Mouse (Mus musculus): Measurements from ENCODE around the gene Fgf4.

Gene Fgf4

DNA sequence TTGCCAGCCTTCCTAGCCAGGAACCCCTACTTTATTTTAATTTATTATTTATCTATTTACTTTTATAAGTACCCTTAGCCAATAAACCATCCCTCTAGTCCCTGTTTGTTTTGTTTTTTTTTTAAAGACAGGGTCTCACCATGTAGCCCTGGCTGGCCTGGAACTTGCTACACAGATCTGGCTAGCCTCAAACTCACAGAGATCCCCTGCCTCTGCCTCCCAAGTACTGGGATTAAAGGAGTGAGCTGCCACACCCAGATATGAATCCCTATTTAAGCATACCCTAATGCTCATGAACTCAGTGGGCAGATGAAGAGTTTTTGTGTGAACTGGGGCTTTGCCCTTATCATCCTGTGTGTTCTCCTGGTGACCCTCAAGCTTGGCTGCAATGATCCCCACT lies at the start of gene Fgf4:
Gene Fgf4, plus strand, starts transcription at position 301 of the 400 bp plus-strand sequence.
- no peak for DNase-seq

GRCm38 (mm10) chr7:144798471-144798870 lies 48.7 kb upstream of the Fgf4 start:
- no peak for DNase-seq

GRCm38 (mm10) chr7:144807036-144807435 lies 40.1 kb upstream of the Fgf4 start:
- DNase-seq = no peak

GRCm38 (mm10) chr7:144807976-144808577 lies 39.1 kb upstream of the Fgf4 start:
- no peak for DNase-seq

GRCm38 (mm10) chr7:144811521-144811920 lies 35.6 kb upstream of the Fgf4 start:
- DNase-seq = no peak

DNA sequence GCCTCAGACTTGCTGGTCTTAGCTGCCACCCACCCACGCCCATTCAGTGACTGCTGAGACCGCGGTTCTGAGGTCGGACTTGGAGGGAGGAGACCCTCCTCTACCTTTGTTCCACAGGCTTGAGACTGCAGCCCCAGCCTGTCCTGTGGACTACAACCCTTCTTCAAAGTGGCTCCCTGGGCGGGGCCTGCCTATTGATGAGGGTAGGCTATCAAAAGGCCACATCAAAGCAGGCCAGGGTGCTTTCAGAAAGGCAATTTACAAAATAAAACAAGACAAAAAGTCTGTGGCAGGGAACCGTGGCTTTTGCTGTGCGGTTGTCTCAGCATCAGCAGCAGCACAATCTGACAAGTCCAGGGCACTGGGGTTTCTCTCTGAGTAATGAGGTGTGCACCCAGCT lies 25.3 kb upstream of the Fgf4 start:
- DNase-seq = no peak

DNA sequence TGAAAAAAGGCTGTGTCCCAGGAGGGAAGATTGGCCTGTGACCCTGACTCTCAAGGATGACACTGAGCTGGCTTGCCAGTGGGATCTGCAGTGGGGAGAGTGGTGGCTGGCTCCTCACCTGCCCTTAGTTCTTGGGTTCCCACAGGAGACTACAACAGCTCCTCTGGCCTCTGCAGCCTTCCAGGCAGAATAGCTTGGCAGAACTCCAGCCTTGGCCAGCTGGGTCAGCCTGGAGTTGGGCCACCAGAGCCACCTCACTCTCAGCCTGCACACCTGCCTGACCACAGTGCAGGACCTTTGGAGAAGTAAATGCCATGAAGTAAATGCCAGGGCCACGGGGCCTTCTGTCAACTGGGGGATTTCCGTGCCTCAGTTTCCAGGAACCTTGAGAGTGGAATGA lies 23.2 kb upstream of the Fgf4 start:
- no peak for DNase-seq

DNA sequence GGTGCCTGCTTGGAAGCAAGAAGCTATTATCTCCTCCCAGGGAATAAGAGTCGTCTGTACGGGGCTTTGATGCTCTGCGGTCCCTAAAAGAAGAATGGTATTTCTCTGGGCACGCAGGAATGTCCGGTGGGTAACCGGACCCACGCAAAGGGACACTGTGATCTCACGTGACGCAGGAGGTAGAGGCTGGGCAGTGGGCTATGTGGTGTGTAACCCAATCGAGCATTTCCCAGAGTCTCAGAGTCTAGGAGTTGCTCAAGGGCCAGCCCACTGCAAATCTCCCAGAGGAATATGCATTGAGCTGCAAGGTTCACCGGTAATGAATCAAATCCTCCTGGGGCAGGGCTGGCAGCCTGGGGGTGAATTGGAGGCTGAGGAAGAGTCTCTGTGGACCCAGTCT lies 18.8 kb upstream of the Fgf4 start:
- DNase-seq = no peak

DNA sequence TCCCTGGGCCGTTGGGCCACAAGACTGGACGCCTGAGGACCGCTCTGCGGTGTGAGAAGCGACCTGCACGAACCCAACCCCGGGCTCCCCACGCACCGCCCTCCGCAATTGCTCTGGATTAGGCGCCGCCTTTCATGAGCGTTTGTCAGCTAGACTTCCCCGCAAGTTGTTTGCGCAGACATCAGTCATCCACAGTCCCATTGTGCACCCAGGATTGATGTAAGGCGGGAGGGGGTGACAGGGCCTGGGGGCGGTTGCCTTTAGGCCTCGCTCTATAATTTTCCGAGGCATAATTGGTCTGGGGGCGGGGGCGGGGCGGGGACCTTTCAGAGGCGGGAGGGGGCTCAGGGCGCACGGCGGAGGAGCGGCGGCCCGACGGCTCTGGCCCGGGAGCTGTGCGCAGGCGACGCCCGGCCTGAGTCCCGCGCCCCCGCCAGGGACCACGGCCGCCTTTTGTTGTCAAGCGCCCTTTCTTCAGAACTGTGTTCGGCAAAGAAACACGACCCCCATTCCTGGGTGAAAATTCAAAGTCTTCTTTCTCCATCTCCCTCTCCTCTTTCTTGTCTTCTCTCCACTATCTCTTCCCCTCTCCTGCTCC lies 9.2 kb upstream of the Fgf4 start, which contains the start of gene Fgf3:
Gene Fgf3, plus strand, starts transcription at position 193 of the 598 bp plus-strand sequence.
- no peak for DNase-seq

GRCm38 (mm10) chr7:144838522-144839503 lies 8.4 kb upstream of the Fgf4 start:
- no peak for DNase-seq

DNA sequence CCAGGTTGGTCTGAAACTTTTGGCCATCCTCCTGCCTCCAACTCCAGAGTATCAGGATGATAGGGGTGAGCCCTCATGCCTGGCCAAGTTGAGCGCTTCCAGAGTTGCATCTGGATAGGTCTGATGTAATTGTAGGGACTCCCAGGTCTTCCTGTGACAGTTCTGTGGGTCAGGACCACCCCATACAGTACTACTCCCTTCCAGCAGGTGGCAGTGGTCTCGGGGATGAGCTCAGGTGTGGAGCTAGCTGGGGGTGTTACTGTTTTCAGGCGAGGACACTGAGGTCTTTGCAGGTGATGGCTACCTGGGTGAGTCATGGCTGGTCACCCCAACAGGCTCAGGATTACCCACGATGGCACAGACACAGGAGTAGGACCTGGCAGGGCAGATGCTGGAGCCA lies 1.0 kb upstream of the Fgf4 start:
- peak; percentile 14 to 25 for DNase-seq

GRCm38 (mm10) chr7:144851321-144851720 lies 4.2 kb downstream of the Fgf4 start:
- DNase-seq = no peak

GRCm38 (mm10) chr7:144854966-144855365 lies 7.8 kb downstream of the Fgf4 start:
- no peak for DNase-seq

GRCm38 (mm10) chr7:144857158-144857557 lies 10.0 kb downstream of the Fgf4 start:
- DNase-seq = no peak

GRCm38 (mm10) chr7:144857826-144858342 lies 10.7 kb downstream of the Fgf4 start:
- DNase-seq = no peak

DNA sequence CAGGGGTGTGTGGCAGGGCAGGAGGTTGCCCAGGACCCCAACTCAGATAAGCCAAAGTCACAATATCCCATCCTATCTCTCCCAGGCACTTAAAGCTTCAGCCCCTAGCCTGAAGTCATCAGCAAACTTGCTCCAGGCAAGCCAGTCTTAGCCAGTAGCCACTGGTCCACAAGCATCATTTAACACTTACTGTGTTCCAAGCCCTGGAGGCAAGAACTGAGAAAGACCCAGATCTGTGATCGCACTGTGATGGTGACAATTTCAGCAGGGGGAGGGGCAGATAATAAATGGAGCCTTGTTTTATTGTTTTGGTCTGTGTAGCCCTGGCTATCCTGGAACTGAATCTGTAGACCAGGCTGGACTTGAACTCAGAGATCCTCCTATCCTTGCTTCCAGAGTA lies 11.5 kb downstream of the Fgf4 start:
- DNase-seq = no peak

DNA sequence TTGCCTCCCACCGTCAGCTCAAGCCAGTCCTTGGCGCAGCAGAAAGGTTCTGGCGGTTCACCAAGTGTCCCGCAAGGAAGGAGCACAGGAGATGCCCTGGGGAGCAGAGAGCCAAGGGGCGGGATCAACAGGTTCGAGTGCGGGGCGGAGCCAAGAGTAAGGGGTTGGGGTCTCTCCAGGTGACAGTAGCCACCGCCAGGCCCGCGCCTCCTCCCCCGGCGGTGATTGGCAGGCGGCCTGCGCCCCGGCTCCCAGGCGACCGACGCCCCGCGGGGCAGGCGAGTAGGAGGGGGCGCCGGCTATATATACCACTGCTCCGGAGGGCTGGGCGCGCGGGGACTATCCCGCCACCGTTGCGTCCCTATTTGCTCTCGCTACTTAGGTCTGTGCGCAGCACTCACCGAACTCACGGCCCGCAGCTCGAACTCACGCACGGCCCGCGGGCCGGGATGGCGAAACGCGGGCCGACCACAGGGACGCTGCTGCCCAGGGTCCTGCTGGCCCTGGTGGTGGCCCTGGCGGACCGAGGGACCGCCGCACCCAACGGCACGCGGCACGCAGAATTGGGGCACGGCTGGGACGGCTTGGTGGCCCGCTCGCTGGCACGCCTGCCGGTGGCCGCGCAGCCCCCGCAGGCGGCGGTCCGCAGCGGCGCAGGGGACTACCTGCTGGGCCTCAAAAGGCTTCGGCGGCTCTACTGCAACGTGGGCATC lies 14.0 kb downstream of the Fgf4 start:
- DNase-seq = peak in 1 of 2 experiments; percentile 1

GRCm38 (mm10) chr7:144861769-144862070 lies 14.6 kb downstream of the Fgf4 start:
- no peak for DNase-seq

DNA sequence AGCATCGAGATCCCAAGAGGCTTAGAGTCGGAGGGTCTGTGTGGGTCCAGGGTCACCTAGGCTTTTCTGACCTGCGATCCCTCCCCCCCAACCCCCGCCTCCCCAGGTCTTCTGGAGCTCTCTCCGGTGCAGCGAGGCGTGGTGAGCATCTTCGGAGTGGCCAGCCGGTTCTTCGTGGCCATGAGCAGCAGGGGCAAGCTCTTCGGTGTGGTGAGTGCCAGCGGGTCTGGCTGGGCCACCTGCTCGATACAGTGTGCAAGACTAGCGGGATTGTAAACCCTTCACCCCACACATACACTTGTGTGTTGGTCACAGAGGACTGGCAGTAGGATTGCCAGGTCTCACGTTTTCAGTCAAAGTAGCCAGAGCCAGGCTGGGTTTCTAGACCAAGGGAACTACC lies 15.0 kb downstream of the Fgf4 start:
- no peak for DNase-seq

DNA sequence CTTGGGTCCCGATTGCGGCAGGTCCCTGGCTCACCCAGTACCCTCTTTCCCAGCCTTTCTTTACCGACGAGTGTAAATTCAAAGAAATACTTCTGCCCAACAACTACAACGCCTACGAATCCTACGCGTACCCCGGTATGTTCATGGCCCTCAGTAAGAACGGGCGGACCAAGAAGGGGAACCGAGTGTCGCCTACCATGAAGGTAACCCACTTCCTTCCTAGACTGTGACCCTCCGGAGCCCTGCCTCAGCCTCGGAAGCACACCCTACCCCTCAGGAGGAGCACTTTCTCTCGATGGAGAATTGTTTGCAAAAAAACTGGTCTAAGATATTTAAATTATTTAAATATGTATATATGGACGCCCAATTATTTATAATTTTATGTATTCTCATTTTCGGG lies 15.5 kb downstream of the Fgf4 start:
- DNase-seq = no peak

- no peak for DNase-seq
Observed at GRCm38 (mm10) chr7:144863196-144863595, 16.0 kb downstream of the Fgf4 start.

GRCm38 (mm10) chr7:144864160-144864670 lies 17.0 kb downstream of the Fgf4 start:
- DNase-seq = no peak

DNA sequence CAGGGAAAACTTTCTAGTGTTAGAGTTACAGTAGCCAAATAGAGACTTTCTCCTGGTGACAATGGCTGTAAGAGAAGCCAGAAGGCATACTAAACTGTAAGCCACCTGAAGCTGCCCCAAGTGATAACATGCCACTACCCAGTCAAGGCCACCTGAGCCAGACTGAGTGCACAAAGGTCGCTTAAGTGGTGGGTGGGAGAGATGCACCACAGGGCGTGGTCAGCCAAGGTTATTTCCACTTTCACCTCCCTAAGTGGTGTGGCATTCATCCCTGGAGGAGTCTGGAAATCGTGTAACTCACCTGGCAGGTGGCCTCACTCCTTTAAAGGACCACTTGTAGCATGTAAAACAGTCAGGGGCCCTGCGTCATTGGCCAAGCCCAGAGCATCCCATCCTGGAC lies 20.0 kb downstream of the Fgf4 start:
- DNase-seq = no peak

Measured in lung, adult 18-20 months (tissue).